Mouse (Mus musculus): ENCODE results near the gene Tnfsf13b.

Tnfsf13b gene

DNA sequence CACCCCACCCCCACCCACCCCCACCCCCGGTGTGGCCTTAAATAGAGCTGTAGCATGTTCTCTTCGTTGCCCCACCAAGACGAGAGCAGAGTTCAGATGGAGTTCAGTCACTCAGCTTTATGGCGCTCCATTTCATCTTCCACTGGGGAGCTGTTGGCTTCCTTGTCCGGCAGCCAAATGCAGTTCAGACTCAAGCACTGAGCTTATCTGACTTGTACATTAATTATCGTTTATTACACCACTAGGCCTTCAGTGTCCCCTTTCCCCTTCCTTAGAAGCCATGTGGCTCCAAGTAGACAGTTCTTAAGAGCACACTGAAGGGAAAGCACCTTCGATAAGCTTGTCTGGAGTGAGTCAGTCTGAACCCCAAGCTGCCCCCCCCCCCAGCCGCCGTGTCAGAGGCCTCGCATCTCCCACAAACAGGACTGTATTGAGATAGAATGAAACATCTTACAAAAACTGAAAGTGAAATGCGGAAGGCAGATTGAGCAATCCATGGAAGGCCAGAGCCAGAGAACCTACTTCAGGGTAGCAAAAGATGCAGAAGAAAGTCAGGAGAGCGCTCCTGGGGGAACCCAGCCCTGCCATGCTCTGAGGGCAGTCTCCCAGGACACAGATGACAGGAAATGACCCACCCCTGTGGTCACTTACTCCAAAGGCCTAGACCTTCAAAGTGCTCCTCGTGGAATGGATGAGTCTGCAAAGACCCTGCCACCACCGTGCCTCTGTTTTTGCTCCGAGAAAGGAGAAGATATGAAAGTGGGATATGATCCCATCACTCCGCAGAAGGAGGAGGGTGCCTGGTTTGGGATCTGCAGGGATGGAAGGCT is at the start of gene Tnfsf13b:
TSS of gene Tnfsf13b (plus strand) at position 312 of the 830 bp plus-strand sequence.
- no peak for DNase-seq (ENCODE audit: low read depth)

DNA sequence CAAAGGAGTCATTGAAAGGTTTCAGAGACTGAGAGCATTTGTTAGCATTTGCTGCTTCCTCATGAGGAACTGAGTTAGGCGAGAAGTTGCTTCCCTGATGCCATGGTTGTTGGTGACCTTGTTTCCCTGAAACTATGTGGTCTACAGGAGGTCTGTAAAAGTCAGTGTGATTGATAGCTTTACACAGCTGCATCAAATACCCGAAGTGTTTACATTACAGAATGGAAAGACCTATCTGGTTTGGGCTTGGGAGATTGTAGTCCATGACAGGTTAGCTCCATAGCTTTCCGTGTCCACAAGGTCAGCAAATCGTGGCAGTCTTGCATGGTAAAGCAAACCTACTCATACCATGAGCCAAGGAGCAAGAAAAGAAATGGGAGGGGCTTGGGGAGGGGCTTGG is 47.9 kb upstream of the Tnfsf13b start:
- no peak for DNase-seq (ENCODE audit: low read depth)

DNA sequence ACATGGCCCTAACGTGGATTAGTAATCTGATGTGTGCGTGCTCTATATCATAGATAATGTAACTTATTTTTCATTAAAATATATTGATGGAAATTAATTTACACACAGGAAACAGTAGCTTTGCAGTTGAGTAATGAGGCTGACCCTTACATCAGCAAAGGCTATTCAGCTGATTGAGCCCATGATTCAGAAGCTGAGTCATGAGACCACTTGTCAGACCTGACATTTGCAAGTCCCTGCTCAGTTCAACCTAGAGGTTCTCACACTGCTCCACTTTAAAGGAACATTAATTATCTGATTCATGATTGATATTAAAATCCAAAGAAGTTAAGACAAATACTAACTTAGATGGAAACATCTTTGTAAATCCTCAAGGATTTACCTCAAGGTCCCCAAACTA is 46.3 kb upstream of the Tnfsf13b start:
- DNase-seq (ENCODE audit: low read depth) = no peak

DNA sequence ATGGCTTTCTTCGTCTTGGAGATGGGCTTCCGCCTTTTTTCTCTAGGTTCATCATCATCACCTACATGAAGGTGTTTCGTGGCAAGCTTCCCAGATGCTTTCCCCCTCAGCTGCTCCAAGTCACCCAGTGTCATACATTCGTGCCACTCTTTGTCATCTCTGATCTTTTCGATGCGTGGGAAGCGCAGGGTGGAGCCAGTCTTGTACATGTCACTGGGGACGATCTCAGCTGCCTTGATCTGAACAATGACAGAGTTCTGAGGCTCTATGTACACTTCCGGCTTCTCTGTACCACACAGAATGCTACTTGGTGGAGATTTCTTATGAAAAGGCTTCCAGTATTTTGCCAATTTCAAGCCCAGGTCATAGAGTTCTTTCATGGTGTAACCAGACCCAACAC is 34.4 kb upstream of the Tnfsf13b start:
- no peak for DNase-seq (ENCODE audit: low read depth)

DNA sequence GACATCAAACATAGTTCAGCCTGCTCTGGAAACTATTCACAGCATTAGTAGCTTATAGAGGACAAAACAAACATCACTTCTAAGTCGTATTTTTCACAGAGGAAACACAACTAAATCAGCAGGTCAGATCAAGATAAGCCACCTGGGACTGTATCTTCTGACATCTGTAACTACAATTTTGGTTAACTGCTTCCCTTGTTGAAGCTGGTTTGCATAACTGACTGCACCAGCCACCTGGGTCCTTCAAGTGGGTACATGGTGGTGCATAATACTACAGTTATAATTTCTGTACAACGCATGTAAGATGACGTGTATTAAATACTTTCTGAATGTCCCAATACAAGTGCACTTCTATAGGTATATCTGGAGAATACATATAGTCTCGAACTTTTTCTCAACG is 31.0 kb upstream of the Tnfsf13b start:
- DNase-seq (ENCODE audit: low read depth) = no peak

DNA sequence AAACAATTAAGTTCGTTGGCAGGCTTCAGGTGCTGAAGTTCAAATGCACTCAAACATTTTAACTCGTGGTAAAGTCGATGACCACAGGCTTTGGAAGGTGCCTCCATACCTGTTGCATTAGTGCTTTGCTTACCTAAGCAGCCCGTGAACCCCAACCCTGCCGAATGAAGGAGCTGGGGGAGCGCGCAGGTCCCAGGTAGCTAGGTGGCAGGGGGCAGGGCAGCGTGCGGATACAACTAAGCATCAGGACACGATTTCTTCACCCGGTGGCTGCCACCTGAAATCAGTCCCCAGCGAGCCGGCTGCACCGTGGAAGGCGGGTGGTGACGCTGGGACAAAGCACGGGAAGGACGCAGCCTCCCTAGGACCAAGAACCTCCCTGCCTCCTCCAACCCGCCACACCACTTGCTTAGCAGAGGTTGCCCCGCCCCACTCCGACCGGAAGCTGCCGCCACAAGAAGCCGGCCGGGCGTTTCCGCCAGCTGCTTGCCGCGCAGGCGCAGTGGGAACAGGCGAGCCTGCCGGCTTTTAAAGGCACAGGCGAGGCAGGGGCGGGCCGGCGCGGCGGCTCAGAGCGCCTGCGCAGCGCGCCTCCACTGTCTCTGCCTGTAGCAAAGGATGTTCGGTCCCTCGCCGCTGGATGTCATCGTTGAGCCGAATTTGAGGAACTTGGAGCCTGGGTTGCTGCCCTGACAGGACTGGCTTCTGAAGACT is 30.2 kb upstream of the Tnfsf13b start:
- peak; percentile 93 for DNase-seq (ENCODE audit: low read depth)

DNA sequence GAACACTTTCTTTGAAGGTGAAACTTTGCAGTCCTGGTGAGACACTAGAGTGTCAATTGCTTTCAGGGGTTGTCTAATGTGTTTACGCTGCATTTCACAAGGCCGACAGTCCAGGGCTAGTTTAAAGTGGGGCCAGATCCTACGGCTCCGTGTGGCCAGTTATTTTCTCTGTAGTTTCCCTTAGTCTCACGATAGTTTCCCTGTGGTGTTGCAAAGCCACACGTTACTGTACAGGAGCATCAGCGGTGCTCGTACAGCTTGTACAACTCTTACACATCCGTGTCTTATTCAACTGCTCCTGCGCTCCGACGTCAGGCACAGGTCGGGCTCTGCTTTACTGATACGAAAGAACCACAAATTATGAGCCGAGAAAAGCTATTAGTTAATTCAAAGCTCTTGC is 29.3 kb upstream of the Tnfsf13b start:
- no peak for DNase-seq (ENCODE audit: low read depth)

DNA sequence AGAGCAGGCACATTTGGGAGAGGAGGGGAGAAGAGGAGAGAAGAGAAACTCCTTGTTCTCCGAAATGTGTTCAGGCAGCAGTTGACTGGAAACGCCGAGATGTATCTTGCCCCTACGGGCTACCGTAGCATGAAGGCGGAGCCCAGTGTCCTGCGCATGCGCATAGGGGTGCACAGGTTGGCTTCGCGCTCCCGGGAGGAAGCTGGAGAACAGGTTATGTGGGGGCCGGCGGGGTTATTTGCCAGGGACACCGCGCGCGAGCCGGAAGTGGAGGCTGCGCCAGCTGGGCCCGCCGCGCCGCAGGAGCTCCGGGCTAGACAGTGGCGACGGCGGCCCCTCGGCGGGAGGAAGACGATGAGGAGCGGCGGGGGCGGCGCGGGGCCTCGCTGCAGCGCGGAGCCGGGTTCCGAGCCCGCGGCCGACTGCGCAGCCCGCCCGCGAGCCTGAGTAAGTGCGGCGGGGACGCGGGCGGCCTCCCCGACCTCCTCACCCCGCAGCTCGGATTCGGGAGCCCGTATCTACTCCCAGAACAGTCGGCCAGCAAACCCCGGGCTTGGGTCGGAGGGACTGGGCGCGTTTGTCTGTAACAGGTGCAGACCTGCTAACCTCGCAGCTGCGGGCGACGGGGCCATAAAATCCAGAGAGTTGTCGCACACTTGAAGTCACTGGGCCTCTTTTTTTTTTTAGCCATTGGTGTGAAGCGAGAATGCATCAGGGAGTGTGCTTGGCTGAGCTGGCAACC is 28.5 kb upstream of the Tnfsf13b start, which contains the start of the genes Lig4 and Abhd13:
TSS of gene Lig4 (minus strand) at position 114 of the 742 bp plus-strand sequence.
TSS of gene Abhd13 (plus strand) at position 135 of the 742 bp plus-strand sequence.
- DNase-seq (ENCODE audit: low read depth) = peak; percentile 92

DNA sequence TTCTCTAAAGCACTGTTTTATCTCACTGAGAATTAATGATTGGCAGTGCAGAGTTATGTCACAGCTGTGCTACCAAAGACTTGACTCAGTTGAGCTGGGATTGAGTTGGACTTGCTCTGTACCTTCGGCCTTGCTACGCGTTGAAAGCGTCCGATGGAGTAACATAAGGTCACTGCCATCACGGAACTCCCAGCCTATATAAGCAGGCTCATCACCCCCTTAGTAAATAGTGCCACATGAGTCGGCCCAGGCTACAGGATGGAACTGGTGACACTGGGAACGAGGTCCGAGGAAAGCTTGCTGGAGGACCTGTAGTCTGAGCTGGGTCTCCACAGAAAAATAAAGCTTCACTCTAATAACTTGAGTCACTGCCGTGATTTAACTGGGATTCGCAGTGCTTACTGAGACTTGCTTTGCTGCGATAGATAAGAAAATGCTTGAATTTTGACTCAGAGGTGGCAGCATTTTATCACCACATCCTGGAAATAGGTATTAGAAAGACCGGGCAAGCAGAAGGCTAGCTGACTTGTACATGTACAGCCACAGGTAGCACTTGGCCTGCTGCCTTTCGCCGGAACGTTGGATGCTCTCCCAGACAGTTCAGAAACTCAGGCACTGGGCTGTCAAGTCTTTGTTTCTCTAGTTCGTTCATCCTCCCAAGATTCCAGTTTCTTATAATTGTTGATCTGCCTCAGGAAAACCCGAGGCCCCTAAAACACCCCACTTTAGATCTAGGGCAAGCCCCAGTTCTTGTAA is 27.6 kb upstream of the Tnfsf13b start:
- no peak for DNase-seq (ENCODE audit: low read depth)

DNA sequence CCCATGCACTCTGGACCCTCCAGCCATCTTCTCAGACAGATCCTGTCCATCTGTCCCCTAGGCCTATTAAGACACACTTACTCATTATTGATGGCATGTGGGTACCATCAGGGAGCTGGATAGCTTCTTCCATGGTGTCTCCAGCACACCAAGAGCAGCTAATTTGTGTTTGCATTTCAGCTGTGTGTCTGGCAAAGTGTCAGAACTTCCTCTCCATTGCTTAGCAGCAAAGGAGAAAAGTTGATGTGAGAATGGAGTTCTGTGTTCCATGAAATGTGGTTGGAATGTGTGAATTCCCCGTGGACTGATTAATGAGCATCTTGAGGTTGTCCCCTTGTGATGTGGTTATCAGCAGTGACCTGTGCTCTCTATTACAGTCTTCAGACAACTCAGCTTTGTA is 26.5 kb upstream of the Tnfsf13b start:
- no peak for DNase-seq (ENCODE audit: low read depth)

DNA sequence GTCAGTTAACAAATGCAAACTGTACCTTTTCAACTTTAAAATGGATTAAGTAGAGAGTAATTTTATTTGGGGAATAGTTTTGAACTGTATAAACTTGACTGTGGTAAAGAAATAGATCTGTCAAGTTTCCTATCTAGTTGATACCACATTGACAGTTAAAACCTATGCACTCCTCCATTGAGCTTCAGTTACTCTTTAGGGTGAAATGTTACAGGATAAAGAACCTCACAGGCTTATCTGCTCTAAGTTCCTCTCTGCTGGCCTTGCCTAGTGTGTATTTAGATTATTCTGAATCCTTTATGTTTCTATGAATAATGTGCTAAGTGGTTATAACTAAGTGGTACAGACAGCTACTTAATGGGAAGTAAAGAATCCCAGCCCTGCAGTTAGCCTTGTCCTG is 26.1 kb upstream of the Tnfsf13b start:
- no peak for DNase-seq (ENCODE audit: low read depth)

DNA sequence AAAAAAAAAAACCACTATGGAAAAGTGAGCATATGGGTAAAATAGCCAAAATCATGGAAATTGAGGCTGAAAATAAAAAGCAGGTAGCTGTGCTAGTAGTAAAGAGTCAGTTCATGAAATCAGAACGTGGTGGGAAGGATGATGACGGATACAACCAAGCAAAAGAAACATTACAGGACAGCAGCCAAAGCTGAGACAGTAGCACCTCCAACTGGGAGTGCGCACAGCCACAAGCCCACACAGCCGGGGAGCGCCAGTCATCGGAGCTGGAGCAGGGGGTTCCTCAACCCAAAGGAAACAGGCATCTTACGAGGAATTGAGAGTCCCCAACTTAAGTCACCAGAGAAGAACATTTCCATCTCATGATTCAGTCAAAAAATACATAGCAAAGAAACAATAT is 2.2 kb upstream of the Tnfsf13b start:
- no peak for DNase-seq (ENCODE audit: low read depth)

DNA sequence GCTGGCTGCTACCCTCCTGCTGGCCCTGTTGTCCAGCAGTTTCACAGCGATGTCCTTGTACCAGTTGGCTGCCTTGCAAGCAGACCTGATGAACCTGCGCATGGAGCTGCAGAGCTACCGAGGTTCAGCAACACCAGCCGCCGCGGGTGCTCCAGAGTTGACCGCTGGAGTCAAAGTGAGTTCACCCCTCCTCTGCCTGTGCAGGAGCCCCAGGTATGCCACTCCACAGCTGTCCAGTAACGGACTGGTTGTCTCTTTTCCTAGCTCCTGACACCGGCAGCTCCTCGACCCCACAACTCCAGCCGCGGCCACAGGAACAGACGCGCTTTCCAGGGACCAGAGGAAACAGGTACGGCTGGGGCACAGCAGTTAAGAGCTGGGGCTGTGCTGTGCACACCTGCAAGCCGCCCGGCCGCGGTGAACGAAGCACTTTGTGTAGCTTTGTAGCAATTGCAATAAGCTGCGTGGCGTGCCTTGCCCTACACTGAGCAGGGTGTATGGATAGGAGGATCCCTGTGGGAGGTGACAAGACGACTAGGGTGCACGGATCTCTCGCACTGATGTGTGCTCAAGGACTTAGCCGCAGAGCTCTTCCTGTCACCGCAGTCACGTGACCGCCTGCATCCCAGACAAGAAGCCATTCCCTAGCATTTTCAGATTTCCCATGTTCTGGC is 856 bp downstream of the Tnfsf13b start:
- no peak for DNase-seq (ENCODE audit: low read depth)

DNA sequence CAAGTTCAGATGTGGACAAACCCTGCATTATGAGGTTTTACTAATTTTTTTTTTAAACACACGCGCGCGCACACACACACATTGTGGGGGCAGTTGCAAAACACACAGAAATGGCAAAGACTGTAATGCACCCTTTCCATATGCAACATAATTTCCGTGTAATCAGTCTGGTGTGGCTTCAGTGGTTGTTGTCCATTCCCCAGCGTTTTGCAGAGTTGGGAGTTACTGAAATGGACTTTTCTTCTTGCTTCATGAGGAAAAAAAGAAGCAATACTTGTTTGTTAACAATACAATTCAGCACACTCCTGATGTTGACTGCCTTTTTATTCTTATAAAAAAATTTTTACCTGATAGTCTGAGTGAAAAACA is 1.4 kb downstream of the Tnfsf13b start:
- DNase-seq (ENCODE audit: low read depth) = no peak

DNA sequence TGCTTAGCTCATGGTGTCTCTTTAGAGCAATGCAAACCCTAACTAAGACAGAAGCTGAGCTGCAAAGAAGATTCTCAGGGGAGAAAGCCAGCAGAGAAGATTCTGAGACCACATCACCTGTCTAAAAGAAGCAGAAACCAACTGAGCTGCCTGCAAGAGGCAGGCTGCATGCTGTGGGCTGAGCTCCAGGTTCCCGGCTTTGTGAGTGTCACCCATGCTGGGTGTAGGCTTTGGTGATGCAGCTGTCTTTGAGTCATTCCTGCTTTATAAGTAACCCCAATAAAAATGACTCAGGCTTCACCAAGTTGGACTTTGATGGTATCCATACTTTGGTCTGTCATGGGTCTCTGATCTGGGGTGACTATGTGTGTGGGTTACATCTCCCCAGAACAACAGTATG is 10.0 kb downstream of the Tnfsf13b start:
- no peak for DNase-seq (ENCODE audit: low read depth)

DNA sequence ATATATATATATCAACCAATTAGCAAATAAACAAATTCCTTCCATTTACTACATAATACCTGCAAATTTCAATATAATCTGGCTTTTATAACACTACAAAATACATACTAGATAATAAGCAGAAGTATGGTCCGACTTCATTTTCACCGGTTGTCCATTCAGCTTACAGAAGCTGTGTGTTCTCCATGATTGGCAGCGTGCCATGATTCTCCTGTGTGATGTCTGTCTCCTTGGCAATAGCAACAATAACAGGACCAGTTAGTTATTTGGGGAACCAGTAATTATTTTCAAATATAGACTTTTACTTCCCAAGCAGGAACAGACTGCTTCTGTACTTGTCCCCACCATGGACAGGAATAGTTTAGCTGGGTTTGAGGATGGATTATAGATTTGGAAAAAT is 11.0 kb downstream of the Tnfsf13b start:
- no peak for DNase-seq (ENCODE audit: low read depth)

DNA sequence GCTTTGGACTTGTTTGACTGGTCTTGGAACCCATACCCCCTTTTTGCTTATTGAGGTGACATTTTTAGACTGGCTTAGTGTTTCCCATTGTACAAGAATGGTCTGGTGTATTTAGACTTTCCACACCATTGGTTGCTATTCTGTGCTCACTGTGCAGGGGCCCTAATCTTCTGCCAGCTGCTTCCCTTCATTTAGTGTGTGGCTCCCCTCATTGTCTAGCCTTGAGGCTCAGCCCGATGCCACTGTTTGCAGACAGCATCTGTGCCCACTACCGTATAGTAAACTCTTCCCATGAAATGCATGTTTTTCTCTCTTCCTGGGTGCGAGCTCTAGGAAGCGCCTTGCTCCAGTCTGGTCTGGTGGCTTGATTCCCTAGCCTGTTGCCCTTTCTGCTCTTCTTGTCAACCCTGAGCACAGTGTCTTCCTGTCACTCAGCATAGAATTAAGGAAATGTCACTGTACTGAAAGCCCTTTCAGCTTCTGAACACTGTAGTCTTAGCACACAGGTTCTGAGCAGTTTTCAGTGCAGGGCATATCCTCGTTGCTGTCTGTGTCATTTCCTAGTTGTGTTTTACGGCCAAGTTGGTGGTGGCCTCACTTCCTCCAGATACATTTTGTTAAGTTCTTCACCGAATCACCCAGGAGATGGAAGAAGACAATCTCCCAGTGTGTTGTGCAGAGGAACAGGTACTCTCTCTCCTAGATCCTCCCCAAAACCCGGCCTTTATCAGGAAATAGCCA is 24.2 kb downstream of the Tnfsf13b start:
- DNase-seq (ENCODE audit: low read depth) = no peak

DNA sequence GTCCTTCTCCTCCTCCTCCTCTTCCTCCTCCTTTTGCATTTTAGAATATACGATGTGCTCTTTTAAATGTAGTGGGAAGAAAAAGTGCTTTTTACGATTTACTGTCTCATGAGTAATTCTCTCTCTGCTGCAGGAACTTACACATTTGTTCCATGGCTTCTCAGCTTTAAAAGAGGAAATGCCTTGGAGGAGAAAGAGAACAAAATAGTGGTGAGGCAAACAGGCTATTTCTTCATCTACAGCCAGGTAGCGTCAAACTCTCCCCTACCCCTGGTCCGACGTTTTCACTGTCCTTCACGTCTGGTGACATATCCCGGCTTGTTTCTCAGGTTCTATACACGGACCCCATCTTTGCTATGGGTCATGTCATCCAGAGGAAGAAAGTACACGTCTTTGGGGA is 24.9 kb downstream of the Tnfsf13b start:
- DNase-seq (ENCODE audit: low read depth) = no peak

DNA sequence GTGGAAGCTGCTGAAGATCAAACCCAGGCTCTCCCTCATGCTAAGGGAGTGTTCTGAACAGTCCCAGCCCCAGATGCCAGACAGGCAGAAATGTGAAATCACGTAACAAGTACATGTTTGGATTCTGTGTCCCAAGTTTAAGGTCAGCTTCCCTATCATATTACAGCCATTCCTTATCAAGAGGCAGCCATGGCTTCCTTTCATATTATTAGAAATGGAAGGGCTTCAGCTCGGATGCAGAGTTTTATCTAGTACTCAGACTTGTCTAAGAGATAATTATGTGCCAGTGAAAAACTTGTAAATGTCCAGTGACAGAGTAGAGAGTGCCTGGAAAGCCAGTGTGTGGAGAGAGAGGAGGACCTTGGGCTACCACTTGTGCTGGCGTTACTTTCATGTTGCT is 34.6 kb downstream of the Tnfsf13b start:
- no peak for DNase-seq (ENCODE audit: low read depth)

DNA sequence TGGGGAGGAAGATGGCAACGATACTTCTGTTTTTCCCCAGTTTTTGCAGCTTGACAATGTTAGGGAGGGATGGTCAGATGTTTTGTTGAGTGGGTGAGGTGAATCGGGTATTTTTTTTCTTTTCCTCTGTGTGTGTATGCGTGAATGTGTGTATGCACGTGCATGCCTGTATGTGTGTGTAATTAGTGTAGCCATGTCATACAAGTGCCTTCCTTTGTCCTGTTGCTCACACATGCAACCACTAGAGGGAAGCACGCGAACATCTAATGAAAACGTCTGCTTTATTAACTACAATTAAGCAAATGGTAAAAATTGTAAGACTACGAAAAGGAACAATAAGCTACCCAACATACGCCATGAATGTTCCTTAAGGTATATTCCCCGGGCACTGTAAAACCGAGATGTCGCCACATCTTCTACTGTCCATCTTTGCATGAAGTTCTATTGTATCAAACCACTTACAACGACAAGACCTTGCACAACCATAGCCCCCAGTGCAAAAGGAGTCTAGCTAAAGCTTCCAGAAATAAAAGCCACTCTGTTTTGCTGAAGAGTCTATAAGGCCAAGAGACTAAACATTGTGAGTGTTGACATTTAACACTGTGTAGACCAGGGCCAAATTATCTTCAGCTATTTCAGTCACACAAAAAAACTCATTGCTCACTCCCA is 37.7 kb downstream of the Tnfsf13b start:
- DNase-seq (ENCODE audit: low read depth) = no peak

All from fibroblast of lung, adult 2 months (primary cell).